Mouse (Mus musculus): ENCODE data around the gene Tiprl. TPM values are rescaled to one million over a fixed set of nuclear protein-coding genes. Genes with fewer than 3 reads are reported as not detected.

Gene Tiprl
- 150 and 153 TPM in 2 replicates for polyA plus RNA-seq (2015; fragmentation: Nextera tagmentation; extraction: Ambion mirVana)

- no peaks in the 10 kb centered on the region for H3K27me3 ChIP-seq (replicated peaks)
- peak within 1 kb of the TSS; percentile 76 for H3K4me2 ChIP-seq
- under 1% methylated on average over 74 of the region's 76 CpGs for WGBS
- ATAC-seq (replicated peaks), result peak; percentile 99
- H3K27ac ChIP-seq, result peak within 1 kb of the TSS; percentile 93
- H3K9me3 ChIP-seq, result no peaks in the 10 kb centered on the region
- no peaks in the 10 kb centered on the region for H3K36me3 ChIP-seq (replicated peaks)
- H3K4me1 ChIP-seq, result peaks cover 24% of the 10 kb centered on the region
- H3K9ac ChIP-seq, result peak within 1 kb of the TSS; percentile 79
- H3K4me3 ChIP-seq, result peak within 1 kb of the TSS; percentile 90
These were observed at the start of gene Tiprl for GRCm38 (mm10) chr1:165236321-165237298. TSS of gene Tiprl (minus strand) at chr1:165236996.

GRCm38 (mm10) chr1:165284096-165284495 lies 47.3 kb upstream of the Tiprl start:
- Histone ChIP-seq H3K27ac (no peak overlapping the region), H3K36me3 (replicated peaks) (no peaks in the 10 kb centered on the region), H3K4me1 (peaks cover 37% of the 10 kb centered on the region), H3K9me3 (no peaks in the 10 kb centered on the region), H3K4me3 (peak overlapping the region; percentile 91), H3K9ac (peak overlapping the region; percentile 92; the same call in 1 of the 2 replicates), H3K27me3 (replicated peaks) (no peaks in the 10 kb centered on the region), H3K4me2 (peak overlapping the region; percentile 71)
- no peak for ATAC-seq (replicated peaks)
- 59% methylated on average over 7 of the region's 7 CpGs for WGBS

- WGBS, result 10% methylated on average over 7 of the region's 7 CpGs
- Histone ChIP-seq H3K27me3 (replicated peaks) (no peaks in the 10 kb centered on the region), H3K9me3 (no peaks in the 10 kb centered on the region), H3K9ac (peak overlapping the region; percentile 92), H3K27ac (peak overlapping the region; percentile 90), H3K4me3 (peak overlapping the region; percentile 91), H3K4me1 (peaks cover 37% of the 10 kb centered on the region), H3K36me3 (replicated peaks) (no peaks in the 10 kb centered on the region), H3K4me2 (peak overlapping the region; percentile 71)
- 0 out of 2 replicates have a peak, but pooled peaks have one; percentile 1 for ATAC-seq (replicated peaks)
These were observed 46.2 kb upstream of the Tiprl start for GRCm38 (mm10) chr1:165282967-165283345.

- Histone ChIP-seq H3K9ac (peak overlapping the region; percentile 92), H3K4me1 (peaks cover 37% of the 10 kb centered on the region), H3K4me2 (peak overlapping the region; percentile 71), H3K4me3 (peak overlapping the region; percentile 91), H3K27ac (peak overlapping the region; percentile 90), H3K27me3 (replicated peaks) (no peaks in the 10 kb centered on the region), H3K9me3 (no peaks in the 10 kb centered on the region), H3K36me3 (replicated peaks) (no peaks in the 10 kb centered on the region)
- ATAC-seq (replicated peaks), result peak; percentile 77
- WGBS, result under 1% methylated on average over 35 of the region's 35 CpGs
These were observed 45.6 kb upstream of the Tiprl start for GRCm38 (mm10) chr1:165282222-165282966.

GRCm38 (mm10) chr1:165281351-165282221 lies 44.8 kb upstream of the Tiprl start:
- Histone ChIP-seq H3K9ac (peak overlapping the region; percentile 92), H3K36me3 (replicated peaks) (no peaks in the 10 kb centered on the region), H3K4me3 (peak overlapping the region; percentile 91), H3K4me2 (peak overlapping the region; percentile 71), H3K4me1 (peaks cover 37% of the 10 kb centered on the region), H3K9me3 (no peaks in the 10 kb centered on the region), H3K27me3 (replicated peaks) (no peaks in the 10 kb centered on the region), H3K27ac (peak overlapping the region; percentile 90)
- 1% methylated on average over 32 of the region's 71 CpGs for WGBS
- ATAC-seq (replicated peaks), result peak; percentile 86

GRCm38 (mm10) chr1:165280741-165281140 lies 43.9 kb upstream of the Tiprl start:
- Histone ChIP-seq H3K36me3 (replicated peaks) (no peaks in the 10 kb centered on the region), H3K4me2 (peak overlapping the region; percentile 71), H3K4me3 (peak overlapping the region; percentile 91), H3K4me1 (peaks cover 37% of the 10 kb centered on the region), H3K9ac (peak overlapping the region; percentile 92), H3K27me3 (replicated peaks) (no peaks in the 10 kb centered on the region), H3K9me3 (no peaks in the 10 kb centered on the region), H3K27ac (peak overlapping the region; percentile 90)
- ATAC-seq (replicated peaks), result no peak
- WGBS, result 32% methylated on average over 10 of the region's 10 CpGs

GRCm38 (mm10) chr1:165274946-165275345 lies 38.1 kb upstream of the Tiprl start:
- H3K27ac ChIP-seq, result no peak overlapping the region
- ATAC-seq (replicated peaks), result no peak
- H3K4me1 ChIP-seq, result no peaks in the 10 kb centered on the region; the same call in 1 of the 2 replicates
- no peak overlapping the region for H3K4me2 ChIP-seq
- 83% methylated on average over 6 of the region's 6 CpGs for WGBS
- H3K36me3 ChIP-seq (replicated peaks), result no peaks in the 10 kb centered on the region
- no peak overlapping the region for H3K9ac ChIP-seq
- no peaks in the 10 kb centered on the region for H3K9me3 ChIP-seq
- H3K4me3 ChIP-seq, result no peak overlapping the region
- H3K27me3 ChIP-seq (replicated peaks), result no peaks in the 10 kb centered on the region

- ATAC-seq (replicated peaks), result no peak
- WGBS, result 51% methylated on average over 11 of the region's 11 CpGs
- Histone ChIP-seq H3K9me3 (no peaks in the 10 kb centered on the region), H3K36me3 (replicated peaks) (no peaks in the 10 kb centered on the region), H3K9ac (no peak overlapping the region), H3K4me3 (no peak overlapping the region), H3K27me3 (replicated peaks) (no peaks in the 10 kb centered on the region), H3K4me2 (no peak overlapping the region), H3K4me1 (no peaks in the 10 kb centered on the region), H3K27ac (no peak overlapping the region)
These were observed 15.4 kb upstream of the Tiprl start for GRCm38 (mm10) chr1:165252027-165252671.

- H3K27me3 ChIP-seq (replicated peaks), result no peaks in the 10 kb centered on the region
- no peak overlapping the region for H3K9ac ChIP-seq
- H3K4me2 ChIP-seq, result no peak overlapping the region
- no peaks in the 10 kb centered on the region for H3K4me1 ChIP-seq
- no peak overlapping the region for H3K4me3 ChIP-seq
- no peak overlapping the region for H3K27ac ChIP-seq
- no peak for ATAC-seq (replicated peaks)
- no peaks in the 10 kb centered on the region for H3K36me3 ChIP-seq (replicated peaks)
- H3K9me3 ChIP-seq, result no peaks in the 10 kb centered on the region
- 87% methylated on average over 2 of the region's 2 CpGs for WGBS
These were observed 13.8 kb upstream of the Tiprl start for GRCm38 (mm10) chr1:165250546-165250945.

GRCm38 (mm10) chr1:165248842-165249241 lies 12.0 kb upstream of the Tiprl start:
- H3K4me2 ChIP-seq, result no peak overlapping the region
- H3K4me1 ChIP-seq, result no peaks in the 10 kb centered on the region
- H3K27me3 ChIP-seq (replicated peaks), result no peaks in the 10 kb centered on the region
- 74% methylated on average over 4 of the region's 4 CpGs for WGBS
- H3K36me3 ChIP-seq (replicated peaks), result no peaks in the 10 kb centered on the region
- no peak overlapping the region for H3K4me3 ChIP-seq
- H3K27ac ChIP-seq, result no peak overlapping the region
- ATAC-seq (replicated peaks), result no peak
- no peaks in the 10 kb centered on the region for H3K9me3 ChIP-seq
- H3K9ac ChIP-seq, result no peak overlapping the region

- no peak overlapping the region for H3K4me2 ChIP-seq
- 91% methylated on average over 3 of the region's 3 CpGs for WGBS
- H3K27ac ChIP-seq, result no peak overlapping the region
- H3K4me1 ChIP-seq, result no peaks in the 10 kb centered on the region
- ATAC-seq (replicated peaks), result no peak
- H3K9ac ChIP-seq, result no peak overlapping the region
- H3K9me3 ChIP-seq, result no peaks in the 10 kb centered on the region
- H3K4me3 ChIP-seq, result no peak overlapping the region
- no peaks in the 10 kb centered on the region for H3K27me3 ChIP-seq (replicated peaks)
- no peaks in the 10 kb centered on the region for H3K36me3 ChIP-seq (replicated peaks)
These were observed 11.0 kb upstream of the Tiprl start for GRCm38 (mm10) chr1:165247788-165248187.

All from midbrain, embryonic 15.5 days (tissue).